Mouse (Mus musculus): ENCODE measurements at regions not wholly inside any gene's neighbourhood (a gene's known extent, or its start where the extent isn't known, plus 50 kb on each side); places are given as distances from the start of the nearest gene placed in this dataset.

DNA sequence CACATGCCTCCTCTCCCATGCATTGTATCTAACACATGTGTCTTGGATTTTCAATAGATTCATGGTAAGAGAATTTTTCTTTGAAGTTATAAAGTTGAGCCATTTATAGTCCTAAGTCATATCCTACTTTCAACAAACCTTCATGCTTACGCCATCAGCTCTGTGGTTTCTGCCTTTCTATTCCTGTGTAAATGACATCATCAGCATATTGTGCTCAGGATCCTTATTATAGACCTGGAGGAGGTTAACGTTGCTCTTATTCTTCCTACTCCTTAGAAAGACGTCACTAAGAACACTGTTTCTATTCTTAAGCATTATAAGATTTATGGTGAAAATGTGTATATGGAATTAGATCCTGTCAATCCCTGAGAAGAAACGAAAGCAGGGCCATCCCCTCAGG is 93.7 kb upstream of the Pde7b start:
- no peaks in the 10 kb centered on the region for H3K36me3 ChIP-seq (ENCODE audit: control insufficient read depth, insufficient read depth)
- no peak overlapping the region for H3K9ac ChIP-seq (ENCODE audit: low read depth, low read length)
- ATAC-seq (ENCODE audit: low read depth): no peak
- H3K4me3 ChIP-seq (ENCODE audit: low read depth, low read length): no peak overlapping the region
- H3K4me2 ChIP-seq (ENCODE audit: low read depth, low read length): no peak overlapping the region
- H3K4me1 ChIP-seq (ENCODE audit: control insufficient read depth, low read depth, low read length): no peaks in the 10 kb centered on the region
- H3K27ac ChIP-seq (ENCODE audit: low read length): no peak overlapping the region
- no peaks in the 10 kb centered on the region for H3K27me3 ChIP-seq (ENCODE audit: control insufficient read depth, insufficient read depth, low read depth, low read length)
- no peaks in the 10 kb centered on the region for H3K9me3 ChIP-seq (replicated peaks; ENCODE audit: control insufficient read depth, low read length)
- 39% methylated on average over 4 of the region's 4 CpGs for WGBS (ENCODE audit: insufficient replicate concordance)

GRCm38 (mm10) chr10:20799792-20800191 is 74.9 kb upstream of the Pde7b start:
- ATAC-seq (ENCODE audit: low read depth): no peak
- H3K9me3 ChIP-seq (replicated peaks; ENCODE audit: control insufficient read depth, low read length): no peaks in the 10 kb centered on the region
- WGBS (ENCODE audit: insufficient replicate concordance): 58% methylated on average over 7 of the region's 7 CpGs
- no peaks in the 10 kb centered on the region; the same call in none of the 2 replicates for H3K4me1 ChIP-seq (ENCODE audit: control insufficient read depth, low read depth, low read length)
- no peak overlapping the region for H3K9ac ChIP-seq (ENCODE audit: low read depth, low read length)
- H3K4me2 ChIP-seq (ENCODE audit: low read depth, low read length): no peak overlapping the region
- no peak overlapping the region for H3K27ac ChIP-seq (ENCODE audit: low read length)
- no peak overlapping the region for H3K4me3 ChIP-seq (ENCODE audit: low read depth, low read length)
- no peaks in the 10 kb centered on the region for H3K36me3 ChIP-seq (ENCODE audit: control insufficient read depth, insufficient read depth)
- no peaks in the 10 kb centered on the region for H3K27me3 ChIP-seq (ENCODE audit: control insufficient read depth, insufficient read depth, low read depth, low read length)

- no peaks in the 10 kb centered on the region for H3K27me3 ChIP-seq (ENCODE audit: control insufficient read depth, insufficient read depth, low read depth, low read length)
- H3K4me2 ChIP-seq (ENCODE audit: low read depth, low read length): no peak overlapping the region
- H3K9me3 ChIP-seq (replicated peaks; ENCODE audit: control insufficient read depth, low read length): no peaks in the 10 kb centered on the region
- 30% methylated on average over 2 of the region's 2 CpGs for WGBS (ENCODE audit: insufficient replicate concordance)
- no peak overlapping the region for H3K9ac ChIP-seq (ENCODE audit: low read depth, low read length)
- no peak overlapping the region for H3K4me3 ChIP-seq (ENCODE audit: low read depth, low read length)
- no peaks in the 10 kb centered on the region for H3K36me3 ChIP-seq (ENCODE audit: control insufficient read depth, insufficient read depth)
- peak overlapping the region; percentile 29 for H3K27ac ChIP-seq (ENCODE audit: low read length)
- peak; percentile 92 for ATAC-seq (ENCODE audit: low read depth)
- H3K4me1 ChIP-seq (ENCODE audit: control insufficient read depth, low read depth, low read length): no peaks in the 10 kb centered on the region; the same call in none of the 2 replicates
These were observed 73.5 kb upstream of the Pde7b start for GRCm38 (mm10) chr10:20798400-20798799.

DNA sequence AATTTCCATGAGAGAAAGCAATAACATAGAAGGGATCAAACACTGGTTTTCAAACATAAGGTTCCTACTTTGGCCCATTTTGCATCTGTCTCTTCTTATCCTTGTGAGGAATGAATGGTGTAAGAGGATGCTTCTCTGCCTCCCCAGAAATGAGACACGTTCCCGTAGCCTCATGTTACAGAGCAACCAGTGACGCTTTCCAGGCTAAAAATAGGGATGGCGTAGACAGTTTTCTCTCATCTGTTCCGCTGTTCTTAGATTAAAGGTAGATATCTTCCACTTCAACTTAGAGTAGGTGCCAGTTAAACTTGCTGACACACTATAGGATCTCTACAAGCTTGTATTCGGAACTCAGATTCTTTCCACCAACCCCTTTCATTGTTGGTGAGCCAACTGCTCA is 69.1 kb upstream of the Pde7b start:
- no peak overlapping the region for H3K9ac ChIP-seq (ENCODE audit: low read depth, low read length)
- H3K4me1 ChIP-seq (ENCODE audit: control insufficient read depth, low read depth, low read length): no peaks in the 10 kb centered on the region; the same call in none of the 2 replicates
- H3K36me3 ChIP-seq (ENCODE audit: control insufficient read depth, insufficient read depth): no peaks in the 10 kb centered on the region
- no peak overlapping the region for H3K27ac ChIP-seq (ENCODE audit: low read length)
- no peak overlapping the region for H3K4me2 ChIP-seq (ENCODE audit: low read depth, low read length)
- ATAC-seq (ENCODE audit: low read depth): no peak
- H3K27me3 ChIP-seq (ENCODE audit: control insufficient read depth, insufficient read depth, low read depth, low read length): no peaks in the 10 kb centered on the region
- no peaks in the 10 kb centered on the region for H3K9me3 ChIP-seq (replicated peaks; ENCODE audit: control insufficient read depth, low read length)
- H3K4me3 ChIP-seq (ENCODE audit: low read depth, low read length): no peak overlapping the region
- WGBS (ENCODE audit: insufficient replicate concordance): 73% methylated on average over 6 of the region's 6 CpGs

- Histone ChIP-seq H3K4me1 (ENCODE audit: control insufficient read depth, low read depth, low read length) (peaks cover 2% of the 10 kb centered on the region; the same call in 1 of the 2 replicates), H3K4me2 (ENCODE audit: low read depth, low read length) (no peak overlapping the region), H3K4me3 (ENCODE audit: low read depth, low read length) (no peak overlapping the region), H3K9me3 (replicated peaks; ENCODE audit: control insufficient read depth, low read length) (no peaks in the 10 kb centered on the region), H3K9ac (ENCODE audit: low read depth, low read length) (no peak overlapping the region), H3K27me3 (ENCODE audit: control insufficient read depth, insufficient read depth, low read depth, low read length) (no peaks in the 10 kb centered on the region), H3K27ac (ENCODE audit: low read length) (no peak overlapping the region), H3K36me3 (ENCODE audit: control insufficient read depth, insufficient read depth) (no peaks in the 10 kb centered on the region)
- 65% methylated on average over 1 of the region's 1 CpGs for WGBS (ENCODE audit: insufficient replicate concordance)
- no peak for ATAC-seq (ENCODE audit: low read depth)
These were observed 56.1 kb upstream of the Pde7b start for GRCm38 (mm10) chr10:20780946-20781345.

DNA sequence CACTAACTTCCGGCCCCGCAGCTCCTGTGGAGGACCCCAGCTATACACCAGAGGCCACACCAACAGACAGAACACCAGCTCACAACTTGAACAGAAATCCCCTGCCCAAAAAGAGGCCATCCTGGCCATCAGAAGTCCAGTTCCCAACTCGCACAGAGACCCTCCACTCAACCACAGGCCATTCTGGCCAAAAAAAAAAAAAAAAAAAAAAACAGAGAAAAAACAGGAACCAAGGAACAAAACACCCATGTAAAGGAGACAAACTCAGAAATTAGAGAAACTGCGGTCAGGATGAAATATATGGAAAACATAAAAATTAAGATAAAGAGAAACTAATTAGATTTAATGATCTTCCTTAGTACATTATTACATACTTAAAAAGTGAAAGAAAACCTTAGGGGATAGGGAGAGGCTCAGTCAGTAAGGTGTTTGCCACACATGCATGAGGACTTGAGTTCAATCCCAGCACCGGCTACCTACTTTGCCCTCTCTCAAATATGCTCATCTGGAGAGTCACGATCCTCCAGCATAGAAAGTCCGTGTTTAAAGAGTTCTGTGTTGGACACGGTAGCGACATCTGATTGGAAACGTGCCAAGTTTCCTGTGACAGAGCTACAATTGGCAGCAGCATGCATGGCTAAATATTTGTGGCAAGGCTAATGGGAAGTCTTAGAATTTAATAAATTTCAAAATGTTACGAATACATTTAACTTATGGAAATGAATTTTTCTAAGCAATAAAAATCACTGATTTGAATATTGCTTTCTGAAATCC is 51.9 kb upstream of the Pde7b start:
- WGBS (ENCODE audit: insufficient replicate concordance): 52% methylated on average over 11 of the region's 11 CpGs
- H3K36me3 ChIP-seq (ENCODE audit: control insufficient read depth, insufficient read depth): no peaks in the 10 kb centered on the region
- no peaks in the 10 kb centered on the region for H3K27me3 ChIP-seq (ENCODE audit: control insufficient read depth, insufficient read depth, low read depth, low read length)
- H3K9me3 ChIP-seq (replicated peaks; ENCODE audit: control insufficient read depth, low read length): no peaks in the 10 kb centered on the region
- no peak overlapping the region for H3K4me2 ChIP-seq (ENCODE audit: low read depth, low read length)
- H3K27ac ChIP-seq (ENCODE audit: low read length): no peak overlapping the region
- ATAC-seq (ENCODE audit: low read depth): no peak
- peaks cover 2% of the 10 kb centered on the region; the same call in 1 of the 2 replicates for H3K4me1 ChIP-seq (ENCODE audit: control insufficient read depth, low read depth, low read length)
- no peak overlapping the region for H3K4me3 ChIP-seq (ENCODE audit: low read depth, low read length)
- no peak overlapping the region for H3K9ac ChIP-seq (ENCODE audit: low read depth, low read length)

GRCm38 (mm10) chr10:20775731-20776429 is 51.0 kb upstream of the Pde7b start:
- H3K9ac ChIP-seq (ENCODE audit: low read depth, low read length): no peak overlapping the region
- H3K27me3 ChIP-seq (ENCODE audit: control insufficient read depth, insufficient read depth, low read depth, low read length): no peaks in the 10 kb centered on the region
- H3K27ac ChIP-seq (ENCODE audit: low read length): no peak overlapping the region
- ATAC-seq (ENCODE audit: low read depth): no peak
- no peaks in the 10 kb centered on the region for H3K9me3 ChIP-seq (replicated peaks; ENCODE audit: control insufficient read depth, low read length)
- no peak overlapping the region for H3K4me2 ChIP-seq (ENCODE audit: low read depth, low read length)
- H3K36me3 ChIP-seq (ENCODE audit: control insufficient read depth, insufficient read depth): no peaks in the 10 kb centered on the region
- no peak overlapping the region for H3K4me3 ChIP-seq (ENCODE audit: low read depth, low read length)
- WGBS (ENCODE audit: insufficient replicate concordance): 78% methylated on average over 3 of the region's 3 CpGs
- peaks cover 2% of the 10 kb centered on the region; the same call in 1 of the 2 replicates for H3K4me1 ChIP-seq (ENCODE audit: control insufficient read depth, low read depth, low read length)
